Mouse (Mus musculus) heart, postnatal 10 days (tissue): ENCODE results near the gene Rims1. TPM values are rescaled to one million over a fixed set of nuclear protein-coding genes. Genes with fewer than 3 reads are reported as not detected.

Experiments
- DNase-seq, 2 experiments: peaks; one replicate each; pipeline ENCODE4 v3.0.0; 2021
- intact Hi-C: fragments of 180-260 bp; cut with DNase I; formaldehyde crosslinking; loops from one replicate; pipeline ENCODE4 v1.15.1; 2025
- total RNA-seq, 2 experiments: library from RNA; stranded (reverse); gene quantifications; 2 replicates each; pipeline ENCODE4 v1.2.3; 2021

The Rims1 gene
- total RNA-seq, 2 experiments from 2014 or later = 0.24 to 0.25 TPM

- DNase-seq = no peak
- intact Hi-C loops = no loop called here
Observed at GRCm38 (mm10) chr1:22709461-22709860, 96.3 kb downstream of the Rims1 start.

GRCm38 (mm10) chr1:22695046-22695445 is 110.7 kb downstream of the Rims1 start:
- intact Hi-C loops = no loop called here
- DNase-seq = no peak

- no peak for DNase-seq
- intact Hi-C loops = no loop called here
Observed at GRCm38 (mm10) chr1:22694514-22694913, 111.3 kb downstream of the Rims1 start.

GRCm38 (mm10) chr1:22683455-22683854 is 122.3 kb downstream of the Rims1 start:
- DNase-seq = no peak

GRCm38 (mm10) chr1:22664196-22664595 is 141.6 kb downstream of the Rims1 start:
- intact Hi-C loops = no loop called here
- DNase-seq = no peak

More at GRCm38 (mm10) chr1:22683455-22683854, 122.3 kb downstream of the Rims1 start:
- intact Hi-C loops = no loop called here

GRCm38 (mm10) chr1:22661825-22662224 is 144.0 kb downstream of the Rims1 start:
- no peak for DNase-seq
- intact Hi-C loops = no loop called here

- intact Hi-C loops = no loop called here
- DNase-seq = no peak
Observed at GRCm38 (mm10) chr1:22655983-22656382, 149.8 kb downstream of the Rims1 start.

- intact Hi-C loops = no loop called here
- no peak for DNase-seq
Observed at GRCm38 (mm10) chr1:22654903-22655302, 150.9 kb downstream of the Rims1 start.

- intact Hi-C loops = no loop called here
- no peak for DNase-seq
Observed at GRCm38 (mm10) chr1:22650588-22650987, 155.2 kb downstream of the Rims1 start.

GRCm38 (mm10) chr1:22649432-22649831 is 156.4 kb downstream of the Rims1 start:
- DNase-seq = no peak
- intact Hi-C loops = no loop called here

GRCm38 (mm10) chr1:22645257-22645656 is 160.5 kb downstream of the Rims1 start:
- no peak for DNase-seq
- intact Hi-C loops = no loop called here

- intact Hi-C loops = no loop called here
- DNase-seq = peak; percentile 35 to 60
Observed at GRCm38 (mm10) chr1:22640568-22640967, 165.2 kb downstream of the Rims1 start.

GRCm38 (mm10) chr1:22639702-22640101 is 166.1 kb downstream of the Rims1 start:
- no peak for DNase-seq
- intact Hi-C loops = no loop called here

GRCm38 (mm10) chr1:22633871-22634270 is 171.9 kb downstream of the Rims1 start:
- DNase-seq = no peak
- intact Hi-C loops = no loop called here

- intact Hi-C loops = no loop called here
- DNase-seq = no peak
Observed at GRCm38 (mm10) chr1:22632551-22632950, 173.2 kb downstream of the Rims1 start.

- intact Hi-C loops = no loop called here
- no peak for DNase-seq
Observed at GRCm38 (mm10) chr1:22631991-22632390, 173.8 kb downstream of the Rims1 start.

- intact Hi-C loops = no loop called here
Observed at GRCm38 (mm10) chr1:22629011-22629410, 176.8 kb downstream of the Rims1 start.

GRCm38 (mm10) chr1:22627013-22627412 is 178.8 kb downstream of the Rims1 start:
- peak in 1 of 2 experiments; percentile 4 for DNase-seq

More at GRCm38 (mm10) chr1:22629011-22629410, 176.8 kb downstream of the Rims1 start:
- no peak for DNase-seq

GRCm38 (mm10) chr1:22626295-22626694 is 179.5 kb downstream of the Rims1 start:
- intact Hi-C loops = no loop called here
- DNase-seq = no peak

More at GRCm38 (mm10) chr1:22627013-22627412, 178.8 kb downstream of the Rims1 start:
- intact Hi-C loops = no loop called here

GRCm38 (mm10) chr1:22620827-22621226 is 185.0 kb downstream of the Rims1 start:
- DNase-seq = no peak

GRCm38 (mm10) chr1:22615601-22616000 is 190.2 kb downstream of the Rims1 start:
- intact Hi-C loops = no loop called here
- no peak for DNase-seq

More at GRCm38 (mm10) chr1:22620827-22621226, 185.0 kb downstream of the Rims1 start:
- intact Hi-C loops = no loop called here

- DNase-seq = no peak
- intact Hi-C loops = no loop called here
Observed at GRCm38 (mm10) chr1:22613609-22614008, 192.2 kb downstream of the Rims1 start.
